Mouse (Mus musculus): ENCODE measurements around the gene Heg1.

Heg1 gene

DNA sequence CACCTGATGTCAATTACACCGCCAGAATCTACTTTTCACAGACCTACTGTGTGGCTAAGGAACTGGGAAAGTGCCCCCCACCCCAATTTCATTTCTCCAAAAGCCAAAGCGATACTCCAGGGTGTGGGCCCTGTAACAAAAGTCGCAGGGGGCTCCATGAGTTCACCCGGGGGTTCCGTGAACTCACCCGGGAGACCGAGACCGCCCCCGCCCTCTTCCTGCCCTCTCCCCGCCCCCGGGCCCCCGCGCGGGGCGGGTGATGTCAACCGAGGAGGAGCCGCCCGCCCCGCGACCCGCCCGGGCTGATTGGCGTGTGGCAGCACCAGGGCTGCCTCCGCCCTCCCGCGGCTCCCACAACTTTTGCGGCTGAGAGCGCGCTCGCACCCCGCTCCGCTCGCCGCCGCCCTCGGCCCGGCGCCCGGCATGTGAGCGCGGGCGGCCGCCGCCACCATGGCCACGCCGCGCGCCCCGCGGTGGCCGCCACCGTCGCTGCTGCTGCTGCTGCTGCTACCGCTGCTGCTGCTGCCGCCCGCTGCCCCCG is at the start of gene Heg1:
TSS of gene Heg1 (plus strand) at position 209 of the 541 bp plus-strand sequence.
- peak; percentile 90 for DNase-seq (ENCODE audit: low spot score)

DNA sequence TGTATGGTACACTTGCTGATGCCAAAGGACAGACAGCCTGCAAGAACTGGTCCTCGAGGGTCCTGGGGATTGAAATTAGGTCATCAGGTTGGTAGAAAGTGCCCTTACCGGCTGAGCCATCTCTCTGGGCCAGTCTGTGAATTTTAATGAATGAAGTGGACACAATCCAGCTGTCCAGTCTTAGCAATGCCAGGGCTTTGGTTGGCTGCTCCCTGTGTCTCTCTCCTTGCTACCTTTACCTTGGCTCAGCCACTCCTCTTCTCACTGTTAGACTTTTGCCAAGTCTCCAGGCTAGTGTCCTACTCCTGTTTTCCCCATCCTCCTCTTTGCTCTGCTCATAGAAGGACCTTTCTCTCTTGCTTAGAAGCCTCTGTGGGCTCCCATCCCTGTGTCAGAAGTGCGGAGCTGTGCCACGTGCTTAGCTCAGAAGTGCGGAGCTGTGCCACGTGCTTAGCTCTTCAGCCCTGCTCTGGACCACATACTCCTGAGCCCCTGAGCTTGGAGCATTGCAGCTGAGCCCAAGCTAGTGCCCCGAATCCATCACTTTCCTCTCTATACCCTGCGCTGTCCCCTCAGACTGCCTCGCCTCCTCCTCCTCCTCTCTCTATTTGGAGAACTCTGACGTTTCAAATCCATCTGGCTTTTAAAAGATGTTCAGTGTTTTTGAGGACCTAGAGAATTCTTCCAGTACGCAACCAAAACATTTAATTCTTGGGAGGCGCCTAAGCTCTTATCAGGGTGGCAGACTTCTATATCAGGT is 48.2 kb upstream of the Heg1 start:
- no peak for DNase-seq (ENCODE audit: low spot score)

- DNase-seq (ENCODE audit: low spot score) = peak; percentile 21
Observed at GRCm38 (mm10) chr16:33641779-33642178, 42.4 kb upstream of the Heg1 start.

DNA sequence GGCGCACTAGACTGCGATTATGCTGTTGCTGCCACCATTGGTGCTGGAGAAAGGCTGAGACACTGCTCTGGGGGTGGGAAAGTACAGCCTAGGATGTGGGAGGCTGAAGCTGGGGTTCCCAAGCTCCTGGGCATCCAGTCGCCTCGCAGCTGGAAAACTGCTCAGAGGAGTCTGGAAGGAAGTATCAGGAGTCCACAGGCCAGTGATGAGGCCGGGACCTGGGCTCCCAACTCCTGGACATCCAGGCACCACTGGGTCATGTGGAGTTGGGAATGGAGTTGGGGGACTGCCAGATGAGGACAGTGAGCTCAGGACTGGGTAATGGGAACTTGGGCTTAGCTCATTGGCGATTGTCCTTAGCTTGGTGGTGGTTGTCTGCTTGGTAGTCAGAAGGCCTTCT is 31.1 kb upstream of the Heg1 start:
- no peak for DNase-seq (ENCODE audit: low spot score)

- DNase-seq (ENCODE audit: low spot score) = no peak
Observed at GRCm38 (mm10) chr16:33655443-33655842, 28.7 kb upstream of the Heg1 start.

GRCm38 (mm10) chr16:33657191-33657590 is 27.0 kb upstream of the Heg1 start:
- DNase-seq (ENCODE audit: low spot score) = no peak

DNA sequence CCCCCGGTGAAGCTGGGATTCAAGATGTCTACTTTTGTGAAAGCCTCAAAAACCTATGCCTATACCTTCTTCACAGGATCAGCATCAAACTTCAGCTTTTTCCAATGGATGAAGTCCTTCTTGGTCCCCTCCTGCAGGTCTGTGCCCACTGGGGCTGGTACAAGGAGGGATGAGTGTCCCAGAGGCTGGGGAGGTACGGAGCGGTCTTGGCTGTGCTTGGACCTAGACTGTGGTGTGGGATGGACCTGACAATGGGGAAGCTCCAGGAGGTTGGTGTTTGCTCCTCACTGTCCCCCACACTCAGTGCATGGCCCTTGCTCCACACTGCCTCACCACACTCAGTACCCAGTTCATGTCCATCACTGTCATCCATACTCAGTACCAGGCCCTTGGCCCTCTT is 26.0 kb upstream of the Heg1 start:
- no peak for DNase-seq (ENCODE audit: low spot score)

DNA sequence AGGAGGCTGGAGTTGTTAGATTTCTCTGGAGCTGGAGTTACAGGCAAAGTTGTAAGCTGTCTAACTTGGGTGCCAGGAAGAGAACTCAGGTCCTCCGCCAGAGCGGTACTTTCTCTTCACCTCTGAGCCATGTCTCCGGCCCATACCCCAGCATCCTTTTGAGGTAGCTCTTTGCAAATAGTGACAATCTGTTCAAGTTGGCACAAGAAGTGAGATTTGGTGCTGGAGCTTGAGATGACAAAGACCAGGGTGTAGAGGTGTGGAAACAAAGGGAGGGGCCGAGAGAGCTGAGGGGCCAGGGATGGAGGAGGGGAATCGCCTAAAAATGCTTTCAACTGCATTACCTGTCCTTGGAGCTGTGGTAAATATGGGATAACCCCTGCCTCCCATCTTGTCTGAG is 24.6 kb upstream of the Heg1 start:
- DNase-seq (ENCODE audit: low spot score) = no peak

DNA sequence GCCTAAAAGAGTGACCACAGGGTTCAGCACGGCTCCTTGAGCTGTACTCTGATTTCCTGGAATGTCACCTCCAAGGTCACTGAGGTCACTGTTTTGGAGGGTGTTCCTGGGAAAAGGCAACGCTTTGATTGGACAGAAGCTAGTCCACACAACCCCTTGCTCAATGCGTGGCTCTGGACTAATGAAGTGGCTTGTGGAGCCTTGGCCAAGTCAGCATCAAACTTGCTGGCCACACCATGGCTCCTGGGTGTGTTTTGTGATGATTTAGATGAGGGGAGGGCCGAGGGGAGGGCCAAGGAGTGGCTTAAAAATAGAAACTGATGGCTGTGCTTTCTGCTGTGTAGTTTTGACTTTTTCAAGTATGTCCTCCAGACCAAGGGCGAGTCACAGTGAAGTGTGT is 24.0 kb upstream of the Heg1 start:
- peak; percentile 82 for DNase-seq (ENCODE audit: low spot score)

GRCm38 (mm10) chr16:33662841-33663240 is 21.3 kb upstream of the Heg1 start:
- no peak for DNase-seq (ENCODE audit: low spot score)

GRCm38 (mm10) chr16:33666226-33666625 is 17.9 kb upstream of the Heg1 start:
- DNase-seq (ENCODE audit: low spot score) = no peak

GRCm38 (mm10) chr16:33666985-33667538 is 17.1 kb upstream of the Heg1 start:
- no peak for DNase-seq (ENCODE audit: low spot score)

GRCm38 (mm10) chr16:33668448-33668847 is 15.7 kb upstream of the Heg1 start:
- no peak for DNase-seq (ENCODE audit: low spot score)

DNA sequence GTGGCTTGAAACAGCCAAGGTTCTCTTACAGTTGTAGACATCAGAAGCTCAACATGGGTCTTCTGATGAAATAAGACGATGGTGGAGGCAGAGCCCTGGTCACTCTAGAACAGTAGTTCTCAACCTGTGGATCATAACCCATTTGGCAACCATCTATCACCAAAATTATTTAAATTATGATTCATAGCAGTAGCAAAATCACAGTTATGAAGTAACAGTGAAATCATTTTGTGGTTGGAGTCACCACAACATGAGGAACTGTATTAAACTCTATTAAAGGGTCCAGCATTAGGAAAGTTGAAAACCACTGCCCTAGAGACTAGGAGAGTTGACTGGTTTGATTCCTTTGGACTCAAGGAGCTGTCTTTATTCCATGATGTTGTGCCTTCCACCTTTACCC is 15.1 kb upstream of the Heg1 start:
- no peak for DNase-seq (ENCODE audit: low spot score)

- DNase-seq (ENCODE audit: low spot score) = no peak
Observed at GRCm38 (mm10) chr16:33670340-33670739, 13.8 kb upstream of the Heg1 start.

DNA sequence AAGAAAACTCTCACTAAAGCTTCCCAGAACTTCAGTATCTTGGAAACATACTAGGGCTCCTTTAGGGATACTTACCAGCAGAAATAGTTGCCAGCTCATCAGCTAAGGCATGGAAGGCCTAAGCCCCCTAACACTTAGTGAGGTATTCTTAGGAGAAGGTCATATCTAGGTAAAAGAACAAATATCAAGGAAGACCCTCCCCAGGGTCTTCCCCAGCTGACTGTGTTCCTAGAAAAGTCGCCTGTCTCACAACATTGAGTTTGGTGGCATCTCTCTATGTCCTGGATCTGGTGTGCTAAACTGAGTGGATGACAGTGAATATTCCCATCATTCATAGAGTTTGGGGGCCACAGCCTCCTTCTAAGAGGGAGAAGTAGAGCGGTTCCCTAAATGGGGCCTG is 13.2 kb upstream of the Heg1 start:
- DNase-seq (ENCODE audit: low spot score) = no peak

DNA sequence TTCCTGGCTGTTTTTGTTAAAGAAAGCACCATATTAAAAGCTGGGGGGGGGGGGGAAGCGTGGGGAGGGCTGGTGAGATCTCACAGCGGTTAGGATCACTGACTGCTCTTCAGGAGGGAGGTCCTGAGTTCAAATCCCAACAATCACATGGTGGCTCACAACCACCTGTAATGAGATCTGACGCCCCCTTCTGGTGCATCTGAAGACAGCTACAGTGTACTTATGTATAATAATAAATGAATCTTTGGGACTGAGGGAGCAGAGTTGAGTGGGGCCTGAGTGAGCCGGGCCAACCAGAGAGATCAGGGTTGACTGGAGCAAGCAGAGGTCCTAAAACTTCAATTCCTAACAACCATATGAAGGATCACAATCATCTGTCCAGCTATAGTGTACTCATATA is 12.0 kb upstream of the Heg1 start:
- DNase-seq (ENCODE audit: low spot score) = no peak

DNA sequence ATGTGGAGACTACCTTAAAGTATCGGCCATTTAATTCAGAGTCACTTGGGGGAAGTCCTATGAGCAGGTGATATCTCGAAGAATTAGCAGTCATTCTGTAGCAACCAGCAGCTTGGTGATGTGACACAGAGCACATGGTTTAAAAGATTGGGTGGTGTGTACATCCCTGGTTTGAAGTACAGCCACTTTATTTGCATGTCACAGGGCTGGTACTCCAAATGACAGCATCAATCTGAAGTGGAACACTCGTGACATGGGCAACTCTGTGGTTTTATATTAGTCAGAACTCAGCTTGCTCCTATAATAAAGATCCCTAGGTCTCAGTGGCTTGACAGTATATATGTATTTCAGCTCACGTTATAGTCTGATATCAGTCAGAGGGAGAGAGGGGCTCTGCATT is 11.5 kb upstream of the Heg1 start:
- DNase-seq (ENCODE audit: low spot score) = no peak

- no peak for DNase-seq (ENCODE audit: low spot score)
Observed at GRCm38 (mm10) chr16:33673530-33674109, 10.6 kb upstream of the Heg1 start.

GRCm38 (mm10) chr16:33675151-33675847 is 8.9 kb upstream of the Heg1 start:
- DNase-seq (ENCODE audit: low spot score) = no peak

DNA sequence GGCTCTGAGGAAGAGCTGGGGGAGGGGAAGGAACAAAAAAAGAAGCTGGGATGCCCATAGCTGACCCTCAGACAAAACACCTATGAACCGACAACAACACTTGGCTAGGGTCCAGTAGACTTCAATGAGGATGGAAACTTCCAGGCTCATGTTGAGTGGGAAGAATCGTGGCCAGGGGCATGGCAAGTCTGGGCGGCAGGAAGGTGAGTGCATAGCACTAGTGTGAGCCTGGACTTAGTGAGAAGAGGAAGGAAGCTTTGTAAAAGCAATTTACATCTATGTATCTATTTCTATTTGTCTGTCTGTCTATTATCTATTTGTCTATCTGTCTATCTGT is 8.4 kb upstream of the Heg1 start:
- no peak for DNase-seq (ENCODE audit: low spot score)

GRCm38 (mm10) chr16:33676347-33677312 is 7.5 kb upstream of the Heg1 start:
- DNase-seq (ENCODE audit: low spot score) = peak; percentile 94
